Mouse (Mus musculus): ENCODE measurements around the gene Kmt5a. TPM values are rescaled to one million over a fixed set of nuclear protein-coding genes. Genes with fewer than 3 reads are reported as not detected.
A peak's percentile ranks its signal among the peaks of the same experiment; 100 is the strongest.

Gene Kmt5a
- polyA plus RNA-seq, 1 experiment from 2014 or later = 80.5 TPM

DNA sequence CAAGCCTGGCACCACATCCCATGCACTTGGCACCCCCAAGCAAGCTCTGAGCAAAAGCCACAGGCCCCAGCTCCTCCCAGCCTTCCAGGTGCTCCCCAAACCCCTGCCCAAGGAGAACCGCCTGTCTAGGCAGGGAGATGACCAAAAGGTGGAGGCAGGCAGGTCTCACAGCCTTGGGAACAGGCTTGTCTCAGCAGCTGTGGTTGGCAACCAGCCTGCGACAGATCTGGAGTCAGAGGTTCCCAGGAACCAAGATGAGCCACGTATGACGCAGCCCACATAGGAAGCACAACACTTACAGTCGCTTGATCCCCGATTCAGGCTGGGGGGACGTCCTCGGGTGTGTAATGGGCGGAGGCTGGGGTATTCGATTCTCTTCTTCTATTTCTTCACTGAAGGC lies 61.8 kb downstream of the Kmt5a start:
- 92% methylated on average over 10 of the region's 10 CpGs for WGBS
- Histone ChIP-seq H3K4me1 (replicated peaks; ENCODE audit: control insufficient read depth, insufficient read depth, low read length) (no peaks in the 10 kb centered on the region), H3K27me3 (replicated peaks; ENCODE audit: control insufficient read depth, insufficient read depth, low read length) (no peaks in the 10 kb centered on the region), H3K36me3 (ENCODE audit: control insufficient read depth, insufficient read depth) (peaks cover 10% of the 10 kb centered on the region; the same call in 1 of the 2 replicates), H3K9ac (ENCODE audit: low read depth, low read length) (no peak overlapping the region), H3K9me3 (ENCODE audit: control insufficient read depth) (no peaks in the 10 kb centered on the region), H3K27ac (ENCODE audit: low read depth, low read length) (no peak overlapping the region), H3K4me2 (replicated peaks; ENCODE audit: low read depth) (no peak overlapping the region), H3K4me3 (ENCODE audit: low read depth, low read length) (no peak overlapping the region)
- no peak for ATAC-seq
- TF ChIP-seq CTCF (IDR thresholded peaks at IDR 0.05; ENCODE audit: low read depth) = no peak

DNA sequence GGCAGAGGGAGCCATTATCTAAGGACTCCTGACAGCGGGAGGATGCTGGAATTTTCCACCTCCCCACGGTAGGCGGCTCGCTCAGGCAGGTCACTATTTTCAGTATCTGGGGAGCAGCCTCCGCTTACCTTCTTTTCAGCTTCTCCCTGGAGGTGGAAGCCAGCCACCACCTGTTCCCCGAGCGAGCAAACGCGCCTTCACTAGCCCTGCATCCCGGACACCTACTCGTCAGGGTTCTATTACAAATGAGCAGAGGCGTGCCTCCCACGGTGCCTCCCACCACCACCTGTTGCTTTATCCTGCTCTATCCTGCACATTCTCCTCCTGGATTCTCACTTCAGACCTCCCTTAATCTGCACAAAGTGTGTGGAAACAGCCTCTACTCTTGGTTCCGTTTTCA lies 64.0 kb downstream of the Kmt5a start:
- WGBS = 69% methylated on average over 14 of the region's 14 CpGs
- H3K4me1 ChIP-seq (replicated peaks; ENCODE audit: control insufficient read depth, insufficient read depth, low read length) = no peaks in the 10 kb centered on the region
- H3K9ac ChIP-seq (ENCODE audit: low read depth, low read length) = no peak overlapping the region
- H3K4me3 ChIP-seq (ENCODE audit: low read depth, low read length) = no peak overlapping the region
- H3K9me3 ChIP-seq (ENCODE audit: control insufficient read depth) = no peaks in the 10 kb centered on the region
- no peaks in the 10 kb centered on the region for H3K27me3 ChIP-seq (replicated peaks; ENCODE audit: control insufficient read depth, insufficient read depth, low read length)
- H3K27ac ChIP-seq (ENCODE audit: low read depth, low read length) = no peak overlapping the region
- ATAC-seq = no peak
- no peak overlapping the region for H3K4me2 ChIP-seq (replicated peaks; ENCODE audit: low read depth)
- TF ChIP-seq CTCF (IDR thresholded peaks at IDR 0.05; ENCODE audit: low read depth) = no peak
- peaks cover 9% of the 10 kb centered on the region; the same call in 1 of the 2 replicates for H3K36me3 ChIP-seq (ENCODE audit: control insufficient read depth, insufficient read depth)

DNA sequence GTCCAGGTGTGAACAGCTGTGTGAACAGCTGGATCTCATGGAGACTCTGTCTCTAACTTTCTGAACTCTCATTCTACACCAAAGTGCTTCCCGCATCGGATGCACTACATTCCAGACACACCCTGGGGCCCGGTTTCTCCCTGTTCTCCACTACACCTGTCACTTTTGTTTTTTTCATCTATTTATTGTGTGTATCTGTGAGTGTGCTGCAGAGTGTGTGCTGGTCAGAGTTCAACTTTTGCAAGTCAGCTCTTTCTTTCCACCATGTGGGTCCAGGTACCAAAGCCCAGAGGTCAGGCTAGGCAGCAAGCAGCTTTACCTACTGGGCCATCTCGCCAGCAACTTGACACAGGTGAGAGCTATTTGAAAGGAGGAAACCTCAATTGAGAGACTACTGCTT lies 65.5 kb downstream of the Kmt5a start:
- H3K4me2 ChIP-seq (replicated peaks; ENCODE audit: low read depth) = no peak overlapping the region
- no peaks in the 10 kb centered on the region for H3K9me3 ChIP-seq (ENCODE audit: control insufficient read depth)
- peak; percentile 72 for ATAC-seq
- H3K27ac ChIP-seq (ENCODE audit: low read depth, low read length) = no peak overlapping the region
- WGBS = 49% methylated on average over 4 of the region's 4 CpGs
- H3K4me1 ChIP-seq (replicated peaks; ENCODE audit: control insufficient read depth, insufficient read depth, low read length) = no peaks in the 10 kb centered on the region
- no peaks in the 10 kb centered on the region for H3K27me3 ChIP-seq (replicated peaks; ENCODE audit: control insufficient read depth, insufficient read depth, low read length)
- no peak overlapping the region for H3K4me3 ChIP-seq (ENCODE audit: low read depth, low read length)
- H3K9ac ChIP-seq (ENCODE audit: low read depth, low read length) = no peak overlapping the region
- TF ChIP-seq CTCF (IDR thresholded peaks at IDR 0.05; ENCODE audit: low read depth) = no peak
- H3K36me3 ChIP-seq (ENCODE audit: control insufficient read depth, insufficient read depth) = peaks cover 9% of the 10 kb centered on the region; the same call in 1 of the 2 replicates

DNA sequence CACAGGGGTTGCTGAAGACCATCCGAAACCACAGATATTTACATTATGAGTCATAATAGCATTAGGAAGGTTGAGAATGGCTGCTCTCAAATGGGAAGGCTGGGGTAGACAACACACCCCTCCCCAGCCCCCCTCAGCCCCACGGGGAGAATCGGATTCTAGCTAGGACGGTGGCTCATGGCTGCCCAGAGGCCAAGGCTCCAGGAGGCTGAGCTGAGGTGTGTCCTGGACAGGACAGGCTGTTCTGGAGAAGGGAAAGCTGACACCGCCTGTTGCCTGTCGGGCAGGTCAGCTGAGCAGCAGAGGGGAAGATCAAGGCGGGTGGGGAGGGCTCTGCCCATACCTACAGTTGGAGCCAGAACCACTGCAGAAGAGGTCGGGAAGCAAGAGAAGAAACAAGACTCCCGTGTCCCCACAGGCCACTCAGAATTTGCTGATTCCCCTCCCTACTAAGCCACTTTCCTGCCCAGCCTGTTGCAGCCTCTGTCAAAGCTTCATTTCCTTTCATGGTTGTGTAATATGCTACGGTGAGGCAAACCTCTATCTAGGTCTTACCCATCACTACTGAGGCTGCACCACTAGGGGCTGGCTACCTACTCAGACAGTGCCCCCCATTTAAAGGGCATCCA lies 67.1 kb downstream of the Kmt5a start:
- H3K4me3 ChIP-seq (ENCODE audit: low read depth, low read length) = no peak overlapping the region
- H3K27ac ChIP-seq (ENCODE audit: low read depth, low read length) = no peak overlapping the region
- no peaks in the 10 kb centered on the region for H3K36me3 ChIP-seq (ENCODE audit: control insufficient read depth, insufficient read depth)
- TF ChIP-seq CTCF (IDR thresholded peaks at IDR 0.05; ENCODE audit: low read depth) = no peak
- no peaks in the 10 kb centered on the region for H3K9me3 ChIP-seq (ENCODE audit: control insufficient read depth)
- H3K27me3 ChIP-seq (replicated peaks; ENCODE audit: control insufficient read depth, insufficient read depth, low read length) = no peaks in the 10 kb centered on the region
- no peaks in the 10 kb centered on the region for H3K4me1 ChIP-seq (replicated peaks; ENCODE audit: control insufficient read depth, insufficient read depth, low read length)
- H3K4me2 ChIP-seq (replicated peaks; ENCODE audit: low read depth) = no peak overlapping the region
- no peak overlapping the region for H3K9ac ChIP-seq (ENCODE audit: low read depth, low read length)
- 32% methylated on average over 10 of the region's 10 CpGs for WGBS
- ATAC-seq = no peak

DNA sequence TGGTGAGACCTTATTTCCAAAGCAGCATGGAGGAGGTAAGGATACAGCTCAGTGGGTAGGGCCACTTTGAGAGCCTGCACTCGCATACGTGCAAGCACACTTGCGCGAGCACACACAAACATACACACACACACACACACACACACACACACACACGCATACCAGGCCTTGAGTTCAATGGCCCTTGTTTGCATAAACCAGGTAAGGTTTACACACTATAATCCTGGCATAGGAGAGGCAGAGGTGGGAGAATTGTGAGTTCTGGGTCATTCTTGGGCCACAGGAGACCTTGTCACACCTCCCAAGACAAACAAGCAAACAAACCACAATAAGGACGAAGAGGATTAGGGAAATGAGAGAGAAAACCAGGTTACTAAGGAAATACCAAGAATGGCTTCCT lies 69.5 kb downstream of the Kmt5a start:
- H3K4me2 ChIP-seq (replicated peaks; ENCODE audit: low read depth) = no peak overlapping the region
- H3K9ac ChIP-seq (ENCODE audit: low read depth, low read length) = no peak overlapping the region
- no peaks in the 10 kb centered on the region for H3K4me1 ChIP-seq (replicated peaks; ENCODE audit: control insufficient read depth, insufficient read depth, low read length)
- H3K4me3 ChIP-seq (ENCODE audit: low read depth, low read length) = no peak overlapping the region
- no peaks in the 10 kb centered on the region for H3K27me3 ChIP-seq (replicated peaks; ENCODE audit: control insufficient read depth, insufficient read depth, low read length)
- H3K27ac ChIP-seq (ENCODE audit: low read depth, low read length) = no peak overlapping the region
- H3K9me3 ChIP-seq (ENCODE audit: control insufficient read depth) = no peaks in the 10 kb centered on the region
- 86% methylated on average over 6 of the region's 6 CpGs for WGBS
- no peak for ATAC-seq
- no peaks in the 10 kb centered on the region for H3K36me3 ChIP-seq (ENCODE audit: control insufficient read depth, insufficient read depth)
- TF ChIP-seq CTCF (IDR thresholded peaks at IDR 0.05; ENCODE audit: low read depth) = no peak

DNA sequence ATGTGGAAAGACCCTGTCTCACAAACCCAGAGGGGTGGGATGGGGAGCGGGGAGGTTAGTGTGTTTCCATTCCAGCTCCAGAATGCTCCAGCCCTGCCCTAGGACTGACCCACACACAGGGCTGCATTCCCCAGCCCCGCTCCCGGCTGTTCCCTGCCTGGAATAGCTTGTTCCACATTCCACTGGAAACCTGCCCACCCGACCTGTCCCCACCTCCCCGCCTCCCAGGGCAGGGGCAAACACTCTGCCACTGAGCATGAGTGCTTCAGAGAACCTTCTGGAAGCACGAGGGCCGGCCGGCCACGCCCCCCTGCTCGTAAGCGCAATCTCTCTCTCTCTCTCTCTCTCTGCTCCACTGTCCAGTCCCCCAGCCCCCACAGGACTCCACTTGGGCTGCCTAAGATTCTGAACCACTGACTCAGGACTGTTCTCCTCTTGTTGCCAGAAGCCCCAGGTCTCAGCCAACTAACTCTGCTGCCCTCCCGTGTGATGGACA lies 70.1 kb downstream of the Kmt5a start:
- 59% methylated on average over 12 of the region's 12 CpGs for WGBS
- no peaks in the 10 kb centered on the region for H3K27me3 ChIP-seq (replicated peaks; ENCODE audit: control insufficient read depth, insufficient read depth, low read length)
- no peak overlapping the region for H3K9ac ChIP-seq (ENCODE audit: low read depth, low read length)

More for the DNA sequence above, 70.1 kb downstream of the Kmt5a start:
- H3K36me3 ChIP-seq (ENCODE audit: control insufficient read depth, insufficient read depth) = no peaks in the 10 kb centered on the region; the same call in 1 of the 2 replicates
- no peak overlapping the region for H3K4me3 ChIP-seq (ENCODE audit: low read depth, low read length)
- no peaks in the 10 kb centered on the region for H3K9me3 ChIP-seq (ENCODE audit: control insufficient read depth)
- no peaks in the 10 kb centered on the region for H3K4me1 ChIP-seq (replicated peaks; ENCODE audit: control insufficient read depth, insufficient read depth, low read length)
- no peak for TF ChIP-seq CTCF (IDR thresholded peaks at IDR 0.05; ENCODE audit: low read depth)
- ATAC-seq = no peak
- H3K4me2 ChIP-seq (replicated peaks; ENCODE audit: low read depth) = no peak overlapping the region
- H3K27ac ChIP-seq (ENCODE audit: low read depth, low read length) = no peak overlapping the region

Measured in intestine, postnatal 0 days (tissue).